Mouse (Mus musculus): ENCODE measurements around the gene Enpp3. TPM values are rescaled to one million over a fixed set of nuclear protein-coding genes. Genes with fewer than 3 reads are reported as not detected.

Gene Enpp3
- polyA plus RNA-seq, 1 experiment from 2014 or later, result 3.4 TPM

DNA sequence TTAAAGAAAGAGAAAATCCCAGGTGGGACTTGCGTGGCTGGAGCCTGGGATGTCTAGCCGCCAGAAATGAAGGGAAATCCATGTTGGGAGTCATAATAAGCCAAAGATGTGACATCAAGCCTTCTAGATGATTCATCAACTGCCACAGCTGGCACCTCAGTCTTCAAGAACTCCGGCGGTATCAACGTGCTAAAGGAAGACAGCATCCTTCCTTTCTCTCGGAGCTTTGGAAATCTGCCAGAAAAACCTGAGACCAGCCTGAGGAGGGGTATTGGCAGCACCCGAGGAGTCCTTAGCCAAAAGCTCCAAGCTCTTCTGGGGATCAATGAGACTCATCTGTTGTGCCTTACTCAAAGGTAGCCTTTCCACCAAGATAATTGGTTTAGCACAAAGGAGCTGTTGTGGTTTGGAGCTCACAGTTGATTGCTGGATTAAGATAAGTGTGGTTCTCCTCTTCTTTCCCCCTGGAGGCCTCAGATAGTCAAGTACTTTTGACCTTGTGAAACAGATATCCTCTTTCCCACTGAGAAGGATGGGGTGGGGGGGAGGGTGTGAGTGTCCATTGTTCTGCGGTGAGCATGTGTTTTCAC lies 84.2 kb downstream of the Enpp3 start:
- Histone ChIP-seq H3K27ac (ENCODE audit: low read length) (no peak overlapping the region), H3K9me3 (replicated peaks; ENCODE audit: control insufficient read depth, low read length, poor library complexity, severe bottlenecking) (no peaks in the 10 kb centered on the region), H3K27me3 (ENCODE audit: control insufficient read depth, insufficient read depth, low read depth, low read length) (no peaks in the 10 kb centered on the region), H3K36me3 (ENCODE audit: control insufficient read depth, insufficient read depth, low read length) (no peaks in the 10 kb centered on the region), H3K4me3 (ENCODE audit: low read depth, low read length) (no peak overlapping the region), H3K9ac (ENCODE audit: low read depth, low read length) (no peak overlapping the region), H3K4me1 (ENCODE audit: control insufficient read depth, insufficient read depth, low read length) (no peaks in the 10 kb centered on the region), H3K4me2 (ENCODE audit: low read length) (no peak overlapping the region)
- ATAC-seq, result no peak
- WGBS, result 60% methylated on average over 8 of the region's 8 CpGs

DNA sequence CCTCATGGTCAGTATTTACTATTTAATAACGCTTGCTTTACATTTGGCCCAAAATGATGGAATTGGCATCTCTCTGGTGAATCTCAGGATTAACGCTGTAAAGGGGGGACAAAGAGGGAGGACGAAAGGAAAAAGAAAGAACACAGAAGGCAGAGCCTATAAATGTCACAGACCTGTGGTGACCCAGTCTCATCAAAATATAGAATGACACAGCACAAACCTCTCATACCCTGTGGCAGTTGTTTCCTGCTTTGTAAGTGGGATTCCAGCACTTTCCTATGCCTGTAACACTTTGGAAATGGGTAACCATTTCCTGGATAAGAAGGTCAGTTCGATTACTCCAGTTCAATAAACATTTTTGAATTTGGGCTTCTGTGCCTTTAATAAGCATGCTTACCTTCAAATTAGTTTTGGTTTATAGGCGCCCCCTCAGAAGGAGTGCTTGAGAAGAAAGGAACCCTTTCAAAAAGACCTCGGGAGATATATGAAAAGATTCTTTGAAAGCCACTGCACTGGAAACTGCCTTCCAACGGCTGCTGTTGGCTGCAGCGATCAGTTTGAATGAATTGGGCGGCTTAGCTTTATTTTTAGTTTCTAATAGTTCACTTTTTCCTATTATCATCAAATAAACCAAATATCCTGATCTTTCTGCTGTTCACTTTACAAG lies 87.6 kb downstream of the Enpp3 start:
- Histone ChIP-seq H3K36me3 (ENCODE audit: control insufficient read depth, insufficient read depth, low read length) (no peaks in the 10 kb centered on the region), H3K4me2 (ENCODE audit: low read length) (peak overlapping the region; percentile 43), H3K27ac (ENCODE audit: low read length) (no peak overlapping the region), H3K27me3 (ENCODE audit: control insufficient read depth, insufficient read depth, low read depth, low read length) (no peaks in the 10 kb centered on the region), H3K9me3 (replicated peaks; ENCODE audit: control insufficient read depth, low read length, poor library complexity, severe bottlenecking) (no peaks in the 10 kb centered on the region), H3K4me1 (ENCODE audit: control insufficient read depth, insufficient read depth, low read length) (no peaks in the 10 kb centered on the region), H3K9ac (ENCODE audit: low read depth, low read length) (no peak overlapping the region), H3K4me3 (ENCODE audit: low read depth, low read length) (no peak overlapping the region)
- ATAC-seq, result peak; percentile 39; the same call in 1 of the 2 replicates
- WGBS, result 39% methylated on average over 9 of the region's 9 CpGs

DNA sequence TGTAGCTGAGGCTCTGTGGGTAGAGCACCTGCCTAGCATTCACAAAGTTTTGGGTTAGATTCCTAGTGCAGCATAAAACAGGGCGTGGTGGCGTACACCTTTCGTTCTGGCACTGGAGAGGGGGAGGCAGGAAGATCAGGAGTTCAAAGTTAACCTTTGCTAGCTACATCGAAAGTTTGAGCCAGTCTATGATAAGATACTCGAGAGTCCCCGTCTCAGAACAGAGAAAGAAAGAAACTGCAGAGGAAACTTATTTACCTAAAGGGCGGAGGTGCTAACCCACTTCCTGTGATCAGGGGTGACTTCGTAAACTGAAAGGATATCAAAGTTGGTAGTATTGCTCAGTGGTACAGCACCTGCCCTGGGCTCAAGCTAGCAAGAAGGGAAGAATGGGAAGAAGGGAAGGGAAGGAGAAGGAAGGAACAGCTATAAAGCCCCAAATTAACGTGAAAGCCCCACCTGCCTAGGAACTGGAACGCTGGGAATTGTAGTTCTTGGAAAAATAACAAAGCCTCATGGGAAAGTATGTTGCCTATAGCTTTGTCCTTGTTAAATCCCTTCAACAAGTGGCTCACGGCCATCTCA lies 88.3 kb downstream of the Enpp3 start:
- H3K4me3 ChIP-seq (ENCODE audit: low read depth, low read length), result peak overlapping the region; percentile 28
- H3K27ac ChIP-seq (ENCODE audit: low read length), result no peak overlapping the region
- no peak overlapping the region for H3K9ac ChIP-seq (ENCODE audit: low read depth, low read length)
- H3K9me3 ChIP-seq (replicated peaks; ENCODE audit: control insufficient read depth, low read length, poor library complexity, severe bottlenecking), result no peaks in the 10 kb centered on the region
- 0 out of 2 replicates have a peak, but pooled peaks have one; percentile 58 for ATAC-seq
- peak overlapping the region; percentile 43 for H3K4me2 ChIP-seq (ENCODE audit: low read length)
- H3K27me3 ChIP-seq (ENCODE audit: control insufficient read depth, insufficient read depth, low read depth, low read length), result no peaks in the 10 kb centered on the region
- H3K36me3 ChIP-seq (ENCODE audit: control insufficient read depth, insufficient read depth, low read length), result no peaks in the 10 kb centered on the region
- no peaks in the 10 kb centered on the region for H3K4me1 ChIP-seq (ENCODE audit: control insufficient read depth, insufficient read depth, low read length)
- 49% methylated on average over 11 of the region's 11 CpGs for WGBS

DNA sequence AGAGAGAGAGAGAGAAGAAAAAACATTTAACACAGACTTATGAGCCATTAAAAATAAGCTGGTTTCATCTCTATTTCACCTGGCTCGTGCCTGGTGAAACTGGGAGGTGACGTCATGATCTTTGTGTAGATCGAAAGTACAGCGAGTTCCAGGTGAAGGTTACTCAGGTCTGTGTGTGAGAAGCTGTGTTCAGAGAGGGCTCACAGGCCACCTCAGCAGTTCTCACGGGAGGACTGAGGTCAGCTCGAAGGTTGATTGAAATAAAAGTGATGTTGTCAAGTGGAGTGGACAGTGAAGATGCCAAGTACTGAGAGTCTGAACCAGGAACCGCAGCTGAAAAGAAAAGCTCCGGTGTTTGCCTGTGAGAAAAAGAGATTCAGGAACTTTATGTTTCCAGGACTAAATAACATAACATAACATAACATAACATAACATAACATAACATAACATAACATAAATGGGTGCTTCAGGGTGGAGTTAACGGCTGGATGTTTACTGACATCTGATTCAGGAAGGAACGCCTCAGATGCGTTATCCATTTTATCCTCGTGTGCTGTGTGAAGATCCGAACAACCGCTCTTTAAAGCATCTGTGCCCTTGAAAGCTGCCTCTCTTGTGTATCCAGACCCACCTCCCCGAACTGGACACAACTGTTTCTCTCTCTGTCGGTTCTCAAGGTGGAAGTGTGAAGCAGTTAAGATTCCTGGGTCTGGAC lies 88.9 kb downstream of the Enpp3 start:
- no peak for ATAC-seq
- Histone ChIP-seq H3K27ac (ENCODE audit: low read length) (no peak overlapping the region), H3K36me3 (ENCODE audit: control insufficient read depth, insufficient read depth, low read length) (no peaks in the 10 kb centered on the region), H3K4me3 (ENCODE audit: low read depth, low read length) (no peak overlapping the region; the same call in 1 of the 2 replicates), H3K4me1 (ENCODE audit: control insufficient read depth, insufficient read depth, low read length) (no peaks in the 10 kb centered on the region), H3K9me3 (replicated peaks; ENCODE audit: control insufficient read depth, low read length, poor library complexity, severe bottlenecking) (no peaks in the 10 kb centered on the region), H3K4me2 (ENCODE audit: low read length) (peak overlapping the region; percentile 43), H3K27me3 (ENCODE audit: control insufficient read depth, insufficient read depth, low read depth, low read length) (no peaks in the 10 kb centered on the region), H3K9ac (ENCODE audit: low read depth, low read length) (no peak overlapping the region)
- WGBS, result 73% methylated on average over 16 of the region's 16 CpGs

DNA sequence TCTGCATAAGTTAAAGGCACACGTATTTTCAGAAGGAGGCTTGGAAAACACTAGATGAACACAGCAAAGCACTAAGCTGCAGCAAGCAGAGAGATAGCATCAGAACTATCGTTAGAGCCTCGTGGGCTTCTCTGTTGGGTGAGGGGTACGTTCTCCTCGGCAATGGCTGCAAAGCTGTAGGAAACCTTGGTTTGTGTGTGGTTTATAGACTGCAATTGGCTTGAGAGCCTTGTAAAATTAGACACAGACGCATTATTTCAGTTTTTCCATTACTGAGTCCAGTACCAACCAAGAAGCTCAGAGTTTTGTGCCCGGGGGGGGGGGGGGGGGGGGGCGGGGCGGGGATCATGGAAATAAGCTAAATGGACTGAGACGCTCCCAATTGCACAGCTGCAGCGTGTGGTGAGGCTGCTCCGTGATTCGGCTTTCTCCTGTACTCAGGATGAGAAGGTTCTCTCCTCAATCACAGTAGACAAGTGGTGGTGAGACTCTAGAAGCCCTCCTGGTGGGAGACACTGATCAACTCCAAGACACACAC lies 99.6 kb downstream of the Enpp3 start:
- no peaks in the 10 kb centered on the region for H3K27me3 ChIP-seq (ENCODE audit: control insufficient read depth, insufficient read depth, low read depth, low read length)
- no peaks in the 10 kb centered on the region for H3K4me1 ChIP-seq (ENCODE audit: control insufficient read depth, insufficient read depth, low read length)
- H3K9ac ChIP-seq (ENCODE audit: low read depth, low read length), result no peak overlapping the region
- H3K36me3 ChIP-seq (ENCODE audit: control insufficient read depth, insufficient read depth, low read length), result no peaks in the 10 kb centered on the region
- 88% methylated on average over 13 of the region's 13 CpGs for WGBS
- H3K4me3 ChIP-seq (ENCODE audit: low read depth, low read length), result no peak overlapping the region
- ATAC-seq, result no peak
- no peak overlapping the region for H3K4me2 ChIP-seq (ENCODE audit: low read length)
- H3K9me3 ChIP-seq (replicated peaks; ENCODE audit: control insufficient read depth, low read length, poor library complexity, severe bottlenecking), result no peaks in the 10 kb centered on the region
- no peak overlapping the region for H3K27ac ChIP-seq (ENCODE audit: low read length)

DNA sequence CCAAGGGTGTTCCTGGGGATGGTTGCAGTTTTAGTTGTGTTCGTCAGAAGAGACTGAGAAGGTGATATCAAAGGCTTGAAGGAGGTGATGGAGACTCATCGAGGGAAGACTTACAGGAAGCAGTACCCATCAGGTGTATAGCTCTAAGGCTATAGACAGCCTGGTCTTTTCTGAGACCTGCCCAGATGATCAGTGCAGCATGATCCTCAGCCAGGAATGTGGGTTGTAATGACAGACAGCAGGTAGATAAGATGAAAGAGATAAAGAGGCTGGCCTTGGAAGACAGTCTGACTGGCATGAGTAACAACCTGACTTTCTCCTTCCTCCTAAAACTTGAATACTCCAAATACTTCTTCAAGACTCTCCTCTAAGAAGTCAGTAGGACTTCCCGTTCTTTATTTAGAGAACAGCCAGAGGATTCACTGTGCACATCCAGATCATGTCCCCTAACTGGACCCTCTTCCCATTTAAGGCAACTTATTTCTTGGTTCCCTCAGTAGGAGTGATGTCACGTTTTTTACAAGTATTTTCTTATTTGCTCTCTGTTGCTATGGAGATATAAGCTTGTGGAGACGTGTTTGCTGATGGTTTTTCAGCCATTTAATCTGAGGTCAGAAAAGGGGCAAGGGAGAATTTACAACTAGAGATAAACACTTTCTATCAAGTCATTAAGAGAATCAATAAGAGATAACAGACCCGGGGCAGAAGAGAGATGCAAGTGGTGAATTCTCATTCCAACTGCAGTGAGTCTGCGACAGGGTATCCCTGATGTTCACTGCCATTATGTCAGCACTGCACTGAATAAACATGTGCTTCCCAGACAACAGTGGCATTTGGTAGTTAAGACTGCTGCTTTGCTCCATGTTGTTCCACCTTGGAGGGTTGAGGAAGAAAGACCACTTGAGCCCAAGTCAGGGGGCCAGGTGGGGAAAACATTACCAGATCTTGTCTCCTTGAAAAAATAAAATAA lies 101.1 kb downstream of the Enpp3 start:
- Histone ChIP-seq H3K4me1 (ENCODE audit: control insufficient read depth, insufficient read depth, low read length) (no peaks in the 10 kb centered on the region), H3K36me3 (ENCODE audit: control insufficient read depth, insufficient read depth, low read length) (no peaks in the 10 kb centered on the region), H3K27me3 (ENCODE audit: control insufficient read depth, insufficient read depth, low read depth, low read length) (no peaks in the 10 kb centered on the region), H3K9me3 (replicated peaks; ENCODE audit: control insufficient read depth, low read length, poor library complexity, severe bottlenecking) (no peaks in the 10 kb centered on the region), H3K27ac (ENCODE audit: low read length) (no peak overlapping the region), H3K9ac (ENCODE audit: low read depth, low read length) (no peak overlapping the region), H3K4me3 (ENCODE audit: low read depth, low read length) (no peak overlapping the region), H3K4me2 (ENCODE audit: low read length) (no peak overlapping the region)
- 64% methylated on average over 7 of the region's 7 CpGs for WGBS
- peak; percentile 68; the same call in 1 of the 2 replicates for ATAC-seq

DNA sequence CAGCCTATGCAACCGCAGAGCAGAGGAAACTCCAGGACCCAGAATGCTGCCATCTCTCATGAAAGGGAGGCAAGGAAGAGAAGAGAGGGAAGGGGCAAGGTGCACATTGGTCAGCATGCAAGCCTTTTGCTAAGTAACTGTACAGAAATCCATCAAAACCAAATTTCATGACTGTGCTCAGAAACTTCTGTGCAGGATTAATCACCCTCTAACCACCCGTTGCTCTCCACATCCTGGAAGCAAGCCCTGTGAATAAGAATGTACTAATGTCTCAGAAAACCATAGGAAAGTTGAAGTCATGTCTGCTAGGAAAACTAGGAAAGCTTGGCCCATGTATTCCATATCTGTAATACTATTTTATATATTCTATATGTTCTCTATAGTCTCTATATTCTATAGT lies 103.5 kb downstream of the Enpp3 start:
- Histone ChIP-seq H3K27me3 (ENCODE audit: control insufficient read depth, insufficient read depth, low read depth, low read length) (no peaks in the 10 kb centered on the region), H3K36me3 (ENCODE audit: control insufficient read depth, insufficient read depth, low read length) (no peaks in the 10 kb centered on the region), H3K4me1 (ENCODE audit: control insufficient read depth, insufficient read depth, low read length) (no peaks in the 10 kb centered on the region), H3K4me2 (ENCODE audit: low read length) (no peak overlapping the region), H3K4me3 (ENCODE audit: low read depth, low read length) (no peak overlapping the region), H3K27ac (ENCODE audit: low read length) (no peak overlapping the region), H3K9ac (ENCODE audit: low read depth, low read length) (no peak overlapping the region), H3K9me3 (replicated peaks; ENCODE audit: control insufficient read depth, low read length, poor library complexity, severe bottlenecking) (no peaks in the 10 kb centered on the region)
- no peak for ATAC-seq
- 94% methylated on average over 2 of the region's 2 CpGs for WGBS

DNA sequence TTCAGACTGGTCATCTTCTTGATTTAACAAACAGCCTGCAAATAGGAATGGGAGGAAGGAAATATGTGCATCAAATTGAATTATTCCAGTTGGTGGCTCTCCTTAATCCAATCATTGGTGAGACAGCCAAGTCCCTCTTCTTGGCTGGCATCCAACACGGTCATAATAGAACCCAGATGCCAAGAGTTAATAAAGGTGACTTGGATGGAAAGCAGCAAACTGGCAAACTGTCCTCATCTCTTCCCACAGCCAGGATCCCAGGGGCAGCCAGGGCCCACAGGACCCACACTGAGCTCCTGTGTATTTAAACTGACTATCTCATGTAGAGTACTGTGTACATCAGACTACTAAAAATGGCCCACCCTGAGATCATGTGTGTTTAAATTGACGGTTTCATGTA lies 104.2 kb downstream of the Enpp3 start:
- no peaks in the 10 kb centered on the region for H3K27me3 ChIP-seq (ENCODE audit: control insufficient read depth, insufficient read depth, low read depth, low read length)
- H3K4me3 ChIP-seq (ENCODE audit: low read depth, low read length), result no peak overlapping the region
- H3K27ac ChIP-seq (ENCODE audit: low read length), result no peak overlapping the region
- no peaks in the 10 kb centered on the region for H3K36me3 ChIP-seq (ENCODE audit: control insufficient read depth, insufficient read depth, low read length)
- H3K4me2 ChIP-seq (ENCODE audit: low read length), result no peak overlapping the region
- 65% methylated on average over 2 of the region's 2 CpGs for WGBS
- H3K9me3 ChIP-seq (replicated peaks; ENCODE audit: control insufficient read depth, low read length, poor library complexity, severe bottlenecking), result no peaks in the 10 kb centered on the region
- no peak overlapping the region for H3K9ac ChIP-seq (ENCODE audit: low read depth, low read length)
- no peak for ATAC-seq
- H3K4me1 ChIP-seq (ENCODE audit: control insufficient read depth, insufficient read depth, low read length), result no peaks in the 10 kb centered on the region
